29 mouse cellular contexts compared by ENCODE assay signal in genomic region chr6:52792455-52792854, GRCm38 (mm10).
DNase-seq lines count a peak whose midpoint lies in the region; ATAC-seq and TF ChIP-seq lines count a peak whose summit lies in the region.
"Had no signal": no experiment of that assay in that cellular context is flagged by ENCODE, and none has a peak within 500 bp of the region (broad histone marks: within the 10 kb centered on the region; RNA-seq: fewer than 3 reads in every experiment).

No protein-coding gene starts in this region.

- no peak for DNase-seq in heart, adult 2 months
- DNase-seq in liver, postnatal 0 days = no peak
- no peak for DNase-seq in liver, embryonic 11.5 days (ENCODE audit: low spot score)
- DNase-seq in lung, postnatal 14 days = peak; percentile 37
- no peak for DNase-seq in spleen, adult 18-20 months
- DNase-seq: adrenal gland, postnatal 14 days; cerebellum, adult 11 months; cerebellum, adult 9-10 months; embryo, embryonic 11 days; gastrocnemius, postnatal 25 days; kidney, adult 8-10 months; kidney, postnatal 14 days; layer of hippocampus, adult 9-11 months; lung, embryonic 14.5 days; right cerebral cortex, adult 18-20 months; thymus, adult 18-20 months; thymus, postnatal 36 days had no signal

- 68% methylated on average over 3 of the region's 3 CpGs for WGBS in heart, embryonic 12.5 days
- 58% methylated on average over 3 of the region's 3 CpGs for WGBS in heart, adult 2 months
- WGBS in liver, postnatal 0 days (ENCODE audit: insufficient replicate concordance) = 60% methylated on average over 3 of the region's 3 CpGs
- WGBS in liver, embryonic 11.5 days = 65% methylated on average over 3 of the region's 3 CpGs
- WGBS in forebrain, embryonic 16.5 days = 93% methylated on average over 3 of the region's 3 CpGs

- peaks cover 50% of the 10 kb centered on the region for H3K4me1 ChIP-seq in heart, embryonic 12.5 days (replicated peaks)
- H3K4me1 ChIP-seq in heart, adult 2 months (ENCODE audit: control insufficient read depth, insufficient read depth, low read length) = peaks cover 9% of the 10 kb centered on the region
- H3K4me1 ChIP-seq in liver, postnatal 0 days (ENCODE audit: insufficient read depth) = no peaks in the 10 kb centered on the region
- H3K4me1 ChIP-seq in liver, embryonic 11.5 days (replicated peaks; ENCODE audit: control insufficient read depth, insufficient read depth, low read length) = peaks cover 3% of the 10 kb centered on the region; the same call in 1 of the 2 replicates
- peaks cover 40% of the 10 kb centered on the region for H3K4me1 ChIP-seq in forebrain, embryonic 16.5 days (replicated peaks; ENCODE audit: control insufficient read depth, insufficient read depth, low read length)
- H3K4me1 ChIP-seq: liver, embryonic 12.5 days had no signal

- ATAC-seq in heart, embryonic 12.5 days (ENCODE audit: insufficient number of reproducible peaks, low FRiP score) = 0 out of 2 replicates have a peak, but pooled peaks have one; percentile 14
- ATAC-seq in liver, postnatal 0 days = no peak
- no peak for ATAC-seq in liver, embryonic 11.5 days (replicated peaks; ENCODE audit: low FRiP score)
- ATAC-seq in forebrain, embryonic 16.5 days = no peak
- ATAC-seq: forebrain, embryonic 14.5 days; intestine, embryonic 16.5 days; liver, embryonic 12.5 days; midbrain, embryonic 16.5 days; Patski had no signal

- no peak overlapping the region for H3K4me3 ChIP-seq in heart, embryonic 12.5 days
- no peak overlapping the region for H3K4me3 ChIP-seq in heart, adult 2 months
- no peak overlapping the region for H3K4me3 ChIP-seq in liver, postnatal 0 days (ENCODE audit: low read depth, low read length)
- H3K4me3 ChIP-seq in liver, embryonic 11.5 days (ENCODE audit: low read depth, low read length) = no peak overlapping the region
- no peak overlapping the region for H3K4me3 ChIP-seq in forebrain, embryonic 16.5 days (replicated peaks; ENCODE audit: low read length)
- H3K4me3 ChIP-seq: embryonic facial prominence, embryonic 12.5 days; hindbrain, embryonic 13.5 days; limb, embryonic 13.5 days; liver, embryonic 12.5 days had no signal

- TF ChIP-seq CTCF in heart, adult 2 months (IDR thresholded peaks at IDR 0.05) = no peak
- TF ChIP-seq CTCF in liver, postnatal 0 days (IDR thresholded peaks at IDR 0.05; ENCODE audit: low read depth) = no peak

- no peaks in the 10 kb centered on the region for H3K79me2 ChIP-seq in heart, adult 2 months (replicated peaks; ENCODE audit: control insufficient read depth, insufficient read depth, low read length)

- H3K4me2 ChIP-seq in heart, embryonic 12.5 days = no peak overlapping the region
- no peak overlapping the region for H3K4me2 ChIP-seq in liver, postnatal 0 days (ENCODE audit: low read depth, low read length)
- H3K4me2 ChIP-seq in liver, embryonic 11.5 days = no peak overlapping the region
- no peak overlapping the region for H3K4me2 ChIP-seq in forebrain, embryonic 16.5 days (ENCODE audit: low read length)
- H3K4me2 ChIP-seq: embryonic facial prominence, embryonic 12.5 days; hindbrain, embryonic 13.5 days; limb, embryonic 13.5 days; liver, embryonic 12.5 days; lung, embryonic 14.5 days; midbrain, embryonic 11.5 days had no signal

- no peak overlapping the region for H3K9ac ChIP-seq in heart, embryonic 12.5 days
- H3K9ac ChIP-seq in heart, adult 2 months (ENCODE audit: low read depth, low read length) = no peak overlapping the region
- H3K9ac ChIP-seq in liver, postnatal 0 days (replicated peaks) = no peak overlapping the region
- H3K9ac ChIP-seq in liver, embryonic 11.5 days (ENCODE audit: low read depth, low read length) = no peak overlapping the region
- no peak overlapping the region for H3K9ac ChIP-seq in forebrain, embryonic 16.5 days (replicated peaks; ENCODE audit: low read depth, low read length)
- H3K9ac ChIP-seq: embryonic facial prominence, embryonic 12.5 days; hindbrain, embryonic 13.5 days; limb, embryonic 13.5 days; liver, embryonic 12.5 days; lung, embryonic 14.5 days had no signal

- TF ChIP-seq EP300 in heart, adult 2 months (IDR thresholded peaks at IDR 0.05; ENCODE audit: insufficient read depth, low read depth, low read length) = no peak
- peak; percentile 45; the same call in 1 of the 2 replicates for TF ChIP-seq EP300 in liver, postnatal 0 days (IDR thresholded peaks at IDR 0.05; ENCODE audit: low read depth)

- no peak for TF ChIP-seq POLR2A in heart, adult 2 months (IDR thresholded peaks at IDR 0.05; ENCODE audit: insufficient read depth, low read depth, low read length)

- H3K9me3 ChIP-seq in heart, embryonic 12.5 days (replicated peaks) = no peaks in the 10 kb centered on the region
- H3K9me3 ChIP-seq in liver, postnatal 0 days (ENCODE audit: low read length) = no peaks in the 10 kb centered on the region
- H3K9me3 ChIP-seq in liver, embryonic 11.5 days (ENCODE audit: control insufficient read depth, low read length) = no peaks in the 10 kb centered on the region
- H3K9me3 ChIP-seq in forebrain, embryonic 16.5 days (ENCODE audit: control insufficient read depth, low read length) = no peaks in the 10 kb centered on the region
- H3K9me3 ChIP-seq: embryonic facial prominence, embryonic 12.5 days; hindbrain, embryonic 13.5 days; limb, embryonic 13.5 days; liver, embryonic 12.5 days had no signal

- peak overlapping the region; percentile 1; the same call in 1 of the 2 replicates for H3K27ac ChIP-seq in heart, embryonic 12.5 days (ENCODE audit: poor library complexity, severe bottlenecking)
- H3K27ac ChIP-seq in heart, adult 2 months = no peak overlapping the region
- H3K27ac ChIP-seq in liver, postnatal 0 days (ENCODE audit: low read depth) = no peak overlapping the region
- H3K27ac ChIP-seq in liver, embryonic 11.5 days (ENCODE audit: low read depth, low read length) = no peak overlapping the region
- H3K27ac ChIP-seq in forebrain, embryonic 16.5 days (ENCODE audit: low read length) = no peak overlapping the region
- H3K27ac ChIP-seq: embryonic facial prominence, embryonic 12.5 days; hindbrain, embryonic 13.5 days; limb, embryonic 13.5 days; liver, embryonic 12.5 days; stomach, postnatal 0 days had no signal

- H3K27me3 ChIP-seq in heart, embryonic 12.5 days (replicated peaks) = no peaks in the 10 kb centered on the region
- H3K27me3 ChIP-seq in heart, adult 2 months (ENCODE audit: control insufficient read depth, insufficient read depth, low read length) = no peaks in the 10 kb centered on the region
- no peaks in the 10 kb centered on the region for H3K27me3 ChIP-seq in liver, postnatal 0 days (ENCODE audit: insufficient read depth, low read length)
- no peaks in the 10 kb centered on the region for H3K27me3 ChIP-seq in liver, embryonic 11.5 days (replicated peaks; ENCODE audit: control insufficient read depth, insufficient read depth, low read length)
- no peaks in the 10 kb centered on the region for H3K27me3 ChIP-seq in forebrain, embryonic 16.5 days (replicated peaks; ENCODE audit: control insufficient read depth, insufficient read depth, low read length)
- H3K27me3 ChIP-seq: embryonic facial prominence, embryonic 12.5 days; hindbrain, embryonic 13.5 days; liver, embryonic 12.5 days; Patski had no signal

- no peaks in the 10 kb centered on the region for H3K36me3 ChIP-seq in heart, embryonic 12.5 days
- H3K36me3 ChIP-seq in heart, adult 2 months (ENCODE audit: control insufficient read depth, insufficient read depth, low read length) = no peaks in the 10 kb centered on the region
- H3K36me3 ChIP-seq in liver, postnatal 0 days (replicated peaks; ENCODE audit: insufficient read depth, low read length) = no peaks in the 10 kb centered on the region
- H3K36me3 ChIP-seq in liver, embryonic 11.5 days (ENCODE audit: control insufficient read depth, insufficient read depth, low read length) = no peaks in the 10 kb centered on the region
- no peaks in the 10 kb centered on the region for H3K36me3 ChIP-seq in forebrain, embryonic 16.5 days (ENCODE audit: control insufficient read depth, insufficient read depth)
- H3K36me3 ChIP-seq: embryonic facial prominence, embryonic 12.5 days; hindbrain, embryonic 13.5 days; limb, embryonic 13.5 days; liver, embryonic 12.5 days had no signal

- intact Hi-C loops in heart, adult 2 months (cut with DNase I) = no loop called here
